Mouse (Mus musculus) natural killer cell, adult 2 months (primary cell): ENCODE measurements around the gene Gria3.
A peak's percentile ranks its signal among the peaks of the same experiment; 100 is the strongest.

ENCODE experiments used
- DNase-seq, 2 experiments: peaks; one replicate each; pipeline ENCODE4 v3.0.0; 2022; ENCODE audit warnings: low spot score in 2 of 2

The Gria3 gene

DNA sequence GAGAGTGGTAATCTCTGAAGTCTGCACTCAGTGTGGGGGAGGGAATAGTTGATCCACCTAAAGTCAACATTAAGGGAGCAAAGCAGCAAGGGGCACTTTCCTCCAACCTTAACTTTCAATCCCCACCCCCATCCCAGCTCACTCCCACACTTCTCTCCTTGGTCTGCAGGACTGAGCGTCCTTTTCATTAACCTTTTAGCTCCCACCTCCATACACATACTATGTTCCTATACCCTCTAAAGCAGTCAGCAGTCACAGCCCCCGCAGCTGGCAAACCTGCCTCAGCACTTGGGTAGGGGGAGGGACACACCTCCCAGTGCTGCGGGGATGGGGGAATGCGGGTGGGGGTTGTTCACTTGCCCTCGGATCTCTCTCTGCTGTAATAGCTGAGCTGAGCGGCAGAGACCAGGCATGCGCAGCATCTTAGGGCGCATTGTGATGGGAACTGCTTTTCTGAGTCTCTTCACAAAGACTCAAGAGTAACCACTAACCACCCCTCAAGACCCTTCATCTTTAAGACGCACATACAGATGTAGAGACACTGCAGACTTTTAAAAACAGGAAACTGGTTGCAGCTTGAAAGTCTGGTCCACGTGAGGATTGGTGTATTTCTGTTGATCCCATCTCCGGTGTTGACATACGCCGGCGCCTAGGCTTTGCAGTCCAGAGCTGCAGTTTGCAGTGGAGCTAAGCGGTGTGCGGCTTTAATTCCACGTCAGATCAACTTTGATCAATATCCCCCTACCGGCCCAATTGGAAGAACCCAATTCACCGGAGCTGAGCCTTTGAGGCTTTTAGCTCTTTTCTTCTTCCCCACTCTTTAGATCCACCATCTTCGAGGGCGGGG, at the start of gene Gria3:
TSS of gene Gria3 (plus strand) at position 797 of the 847 bp plus-strand sequence.
- DNase-seq = peak in 1 of 2 experiments; percentile 26

DNA sequence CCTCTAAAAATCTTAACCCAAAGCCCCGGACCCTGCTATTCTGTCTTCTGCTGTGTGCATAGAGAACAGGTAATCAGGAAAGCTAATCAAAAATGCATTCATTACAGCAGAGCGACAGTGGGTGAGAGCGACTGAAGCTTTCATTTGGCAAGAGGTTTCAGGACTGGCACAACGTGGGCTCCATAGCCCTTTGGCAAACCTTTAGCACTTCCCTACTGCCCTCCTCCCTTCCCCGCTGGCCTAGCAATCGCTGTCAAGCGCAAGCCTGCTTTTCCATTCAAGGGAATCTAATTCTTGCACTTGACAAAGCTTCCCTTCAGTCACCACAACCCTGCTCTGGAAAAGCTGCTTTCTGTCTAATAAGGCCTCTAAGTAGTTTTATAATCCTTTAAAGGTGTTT, 13.6 kb upstream of the Gria3 start:
- no peak for DNase-seq

DNA sequence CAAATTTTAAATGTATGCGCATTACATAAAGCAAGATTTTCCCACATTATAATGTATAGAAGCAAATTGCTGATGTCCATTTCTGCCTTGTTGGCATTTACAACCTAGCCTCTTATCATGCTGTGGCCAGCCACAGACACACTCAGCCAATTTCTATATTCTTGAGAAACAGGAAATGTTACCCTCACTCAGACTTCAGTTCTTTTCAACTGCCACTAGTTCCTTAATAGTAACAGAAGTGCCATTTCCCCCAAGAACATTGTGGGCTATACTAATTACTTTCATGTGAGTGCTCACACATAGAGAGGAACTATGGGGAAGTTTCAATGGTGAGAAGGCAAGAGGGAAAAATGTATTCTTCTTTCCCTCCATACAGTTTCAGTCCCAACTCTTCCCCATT, 11.6 kb upstream of the Gria3 start:
- no peak for DNase-seq

DNA sequence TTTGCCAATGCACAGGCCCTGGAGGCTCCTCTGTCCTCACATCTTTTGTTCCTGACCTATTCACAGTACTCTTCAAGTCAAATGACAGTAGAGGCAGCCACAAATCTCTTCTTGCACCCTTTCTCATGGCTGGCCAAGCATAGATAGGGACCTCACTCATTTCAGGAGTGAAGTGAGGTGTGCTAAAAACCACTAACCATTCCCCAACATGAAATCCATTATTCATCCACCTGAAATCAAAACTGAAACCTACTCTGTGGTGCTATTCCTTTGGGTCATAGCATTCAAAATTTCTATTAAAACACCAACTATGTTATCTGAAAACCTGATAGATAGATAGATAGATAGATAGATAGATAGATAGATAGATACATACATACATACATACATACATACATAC, 2.2 kb upstream of the Gria3 start:
- no peak for DNase-seq

DNA sequence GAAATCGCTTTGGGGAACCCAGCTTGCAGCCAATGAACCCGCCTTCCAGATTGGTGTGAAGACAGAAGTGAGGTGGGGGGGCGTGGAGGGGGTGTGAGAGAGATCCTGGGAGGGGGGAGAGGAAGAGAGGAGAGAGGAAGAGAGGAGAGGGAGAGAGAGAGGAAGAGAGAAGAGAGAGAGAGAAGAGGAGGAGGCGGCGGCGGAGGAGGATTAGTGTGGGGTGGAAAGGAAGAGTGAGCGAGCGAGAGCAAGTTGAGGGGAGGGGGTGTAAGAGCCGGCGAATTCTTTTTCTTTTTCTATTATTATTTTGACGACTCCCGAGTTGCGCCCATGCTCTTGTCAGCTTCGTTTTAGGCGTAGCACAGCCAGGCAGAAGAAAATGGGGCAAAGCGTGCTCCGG, 532 bp downstream of the Gria3 start:
- DNase-seq = no peak

DNA sequence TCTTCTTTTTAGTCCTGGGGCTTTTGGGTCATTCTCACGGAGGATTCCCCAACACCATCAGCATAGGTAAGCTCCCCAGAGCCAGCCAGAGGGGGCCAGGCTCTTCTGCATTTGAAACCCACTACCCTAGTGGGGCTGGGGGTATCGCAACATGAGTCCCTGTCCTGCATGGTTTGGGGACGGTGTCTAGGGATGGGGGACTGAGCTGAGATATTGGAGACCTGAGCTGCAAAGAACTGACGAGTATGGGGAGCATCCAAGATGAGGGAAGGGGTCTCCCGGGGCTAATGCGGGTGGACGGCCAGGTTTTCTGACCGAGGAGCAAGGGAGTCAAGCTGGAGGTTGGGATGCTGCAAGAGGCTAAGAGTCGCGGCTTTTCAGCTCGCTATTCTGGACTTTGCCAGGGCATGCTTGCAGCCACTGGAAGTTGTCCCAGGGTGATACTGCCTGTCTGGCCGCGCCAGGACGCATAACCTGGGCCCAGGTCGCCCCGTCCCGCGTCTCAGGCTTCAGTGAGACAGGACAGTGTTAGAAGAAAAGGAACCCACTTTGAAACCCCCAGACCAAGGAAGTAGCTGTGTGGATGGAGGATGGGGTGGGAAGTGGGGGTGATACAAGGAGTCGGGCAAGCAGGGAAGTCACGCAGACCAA, 1.1 kb downstream of the Gria3 start:
- no peak for DNase-seq

DNA sequence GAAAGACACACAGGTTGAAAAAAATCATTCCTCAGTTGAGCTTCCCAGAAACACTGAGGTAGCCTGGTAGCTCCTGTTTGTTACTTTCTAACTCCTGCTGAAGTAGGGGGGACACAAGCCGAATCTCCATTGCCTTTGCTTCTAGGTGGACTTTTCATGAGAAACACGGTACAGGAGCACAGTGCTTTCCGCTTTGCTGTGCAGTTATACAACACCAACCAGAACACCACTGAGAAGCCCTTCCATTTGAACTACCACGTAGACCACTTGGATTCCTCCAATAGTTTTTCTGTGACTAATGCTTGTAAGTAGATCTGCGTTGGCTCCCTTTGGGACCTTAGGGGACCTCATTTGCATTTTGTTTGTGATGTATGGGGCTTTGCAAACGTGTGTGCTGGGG, 2.0 kb downstream of the Gria3 start:
- no peak for DNase-seq

DNA sequence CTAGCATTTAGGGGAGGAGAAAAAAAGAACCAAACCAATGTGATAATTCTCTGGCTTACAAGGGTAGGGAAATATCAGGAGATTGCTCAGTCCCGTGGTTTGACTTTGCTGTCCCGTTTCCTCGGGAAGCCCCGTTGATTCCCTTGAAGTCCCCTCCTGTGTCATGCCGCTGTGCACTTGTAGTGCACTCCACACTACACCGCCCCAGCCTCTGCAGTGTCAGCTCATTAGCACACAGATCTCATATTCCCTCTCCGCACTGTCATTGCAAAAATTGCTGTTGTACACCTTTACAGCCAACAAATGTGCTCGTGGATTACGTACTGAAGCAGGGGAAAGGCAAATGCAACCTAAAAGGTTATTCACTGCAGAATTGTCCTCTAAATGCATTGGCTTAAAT, 5.6 kb downstream of the Gria3 start:
- no peak for DNase-seq

DNA sequence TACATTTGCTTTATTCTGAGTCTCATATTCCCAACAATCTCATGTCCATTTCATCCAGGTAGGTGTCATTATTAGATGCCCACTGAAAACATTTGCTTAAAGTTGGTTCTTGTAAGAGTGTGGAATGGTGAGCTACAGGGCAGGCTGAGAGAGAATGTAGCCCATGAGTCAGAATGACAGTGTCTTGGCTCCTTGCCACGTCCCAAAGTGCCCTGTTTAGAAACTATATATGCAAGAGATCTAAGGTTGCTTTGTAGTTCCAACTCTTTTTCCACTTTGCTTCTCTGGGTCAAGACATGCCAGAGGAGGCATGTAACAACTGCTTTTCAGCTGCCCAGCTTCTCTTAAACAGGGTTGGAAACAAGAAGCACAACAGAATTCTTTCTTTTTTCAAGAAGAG, 9.1 kb downstream of the Gria3 start:
- no peak for DNase-seq

DNA sequence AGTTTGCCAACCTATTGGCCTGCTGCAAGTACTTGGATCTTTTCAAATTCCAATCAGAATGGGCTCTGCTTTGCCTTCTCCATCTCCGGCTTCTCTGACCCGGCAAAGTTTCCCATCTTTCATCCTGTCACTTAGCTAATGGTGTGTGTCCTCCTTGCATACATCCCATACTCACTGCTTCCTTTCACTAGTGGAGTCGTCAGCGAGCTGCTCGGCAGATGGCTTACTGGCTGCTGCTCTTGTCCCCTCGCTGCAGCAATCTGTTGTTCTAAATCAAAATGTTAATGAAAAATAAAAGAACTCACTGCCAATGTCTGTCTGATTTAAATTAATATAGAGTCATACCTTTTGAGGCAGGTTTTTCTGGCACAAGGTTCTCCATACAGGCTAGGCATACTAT, 25.0 kb downstream of the Gria3 start:
- no peak for DNase-seq

DNA sequence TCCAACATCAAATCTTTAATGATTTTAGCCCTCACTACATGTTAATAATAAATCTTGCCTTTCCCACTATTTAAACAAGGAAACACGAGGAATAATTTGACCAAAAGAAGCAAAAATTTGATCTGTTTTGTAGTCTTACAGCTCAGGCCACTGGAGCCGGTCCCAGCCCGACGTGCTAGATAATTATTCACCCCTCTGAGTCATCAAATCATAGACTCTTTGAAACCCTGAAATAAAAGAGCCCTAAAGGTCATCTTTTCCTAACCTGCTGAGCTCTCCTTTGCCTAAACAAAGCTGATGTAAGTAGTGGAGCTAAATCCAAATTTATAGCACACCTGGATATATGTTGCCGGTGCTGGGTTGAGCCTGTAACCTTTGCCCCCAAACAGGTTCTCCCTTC, 27.4 kb downstream of the Gria3 start:
- no peak for DNase-seq

DNA sequence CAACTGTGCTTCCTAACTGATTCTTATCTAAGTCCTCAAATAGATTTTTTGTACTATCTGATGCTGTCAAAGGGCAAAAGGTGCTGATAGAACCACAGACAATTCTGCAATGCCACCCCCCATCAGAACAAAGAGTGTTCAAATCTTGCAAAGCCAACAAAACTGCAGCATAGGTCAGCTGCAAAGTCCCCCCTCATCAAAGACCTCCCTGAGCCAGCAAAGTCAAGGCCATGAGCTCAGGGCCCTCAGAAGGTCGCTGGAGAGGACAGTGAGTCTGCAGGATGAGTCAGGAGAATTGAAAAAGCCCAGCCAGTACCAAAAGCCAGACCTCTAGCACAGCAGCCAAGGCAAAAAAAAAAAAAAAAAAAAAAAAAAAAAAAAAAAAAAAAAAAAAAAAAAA, 34.9 kb downstream of the Gria3 start:
- DNase-seq = no peak

DNA sequence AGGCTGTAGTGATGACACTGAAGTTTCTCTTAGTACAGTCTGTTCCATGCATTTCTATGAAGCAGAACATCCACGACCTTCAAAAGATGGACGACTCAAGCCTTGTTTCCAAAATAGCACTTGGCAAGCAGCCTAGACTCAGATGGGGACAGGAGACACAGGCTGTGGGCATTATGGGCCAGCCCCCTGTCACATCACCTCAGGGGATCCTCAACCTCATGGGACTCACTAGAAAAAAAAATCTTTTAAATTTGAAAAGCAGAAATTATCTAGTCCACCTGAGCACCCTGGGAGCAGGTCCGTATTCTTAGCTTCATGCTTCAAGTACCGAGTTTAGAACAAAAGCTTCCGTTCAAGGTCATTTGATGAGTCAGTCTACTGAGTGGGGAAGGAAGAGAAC, 38.2 kb downstream of the Gria3 start:
- no peak for DNase-seq

DNA sequence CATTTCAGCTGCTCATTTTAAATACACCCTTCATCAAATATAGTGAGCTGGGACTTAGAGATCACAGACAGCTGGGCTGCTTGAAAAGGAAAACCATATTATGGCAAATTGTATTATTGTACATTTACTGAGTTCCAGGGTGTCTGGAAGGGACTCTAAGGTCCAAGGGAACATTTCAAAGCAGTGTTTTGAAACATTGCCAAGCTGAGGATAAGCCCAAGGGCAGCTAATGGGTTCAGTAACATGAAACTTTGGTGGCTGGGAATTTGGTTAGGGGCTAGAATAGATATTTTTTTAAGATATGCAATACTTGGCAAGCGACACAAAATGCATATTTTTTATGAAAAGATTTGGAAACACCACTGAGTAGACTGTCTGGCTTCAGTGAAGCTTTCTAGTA, 48.2 kb downstream of the Gria3 start:
- no peak for DNase-seq

DNA sequence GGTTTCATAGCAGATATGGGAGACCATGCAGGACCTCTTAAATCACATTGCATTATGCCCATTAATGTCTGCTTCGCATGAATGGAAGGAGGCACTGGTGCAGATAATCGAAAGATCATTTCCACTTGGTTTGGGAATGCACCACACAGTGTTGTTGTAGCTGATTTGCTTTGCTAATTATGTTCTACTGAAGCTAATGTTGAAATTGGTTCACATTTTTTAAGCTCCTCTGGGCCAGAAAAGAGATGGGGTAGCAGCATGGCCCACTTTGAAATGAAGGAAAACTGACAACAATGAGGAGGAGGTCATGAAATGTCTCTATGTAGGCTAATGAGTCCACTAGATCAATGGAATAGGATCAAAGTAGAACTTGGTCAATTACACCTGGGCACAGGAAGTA, 76.8 kb downstream of the Gria3 start:
- DNase-seq = no peak

DNA sequence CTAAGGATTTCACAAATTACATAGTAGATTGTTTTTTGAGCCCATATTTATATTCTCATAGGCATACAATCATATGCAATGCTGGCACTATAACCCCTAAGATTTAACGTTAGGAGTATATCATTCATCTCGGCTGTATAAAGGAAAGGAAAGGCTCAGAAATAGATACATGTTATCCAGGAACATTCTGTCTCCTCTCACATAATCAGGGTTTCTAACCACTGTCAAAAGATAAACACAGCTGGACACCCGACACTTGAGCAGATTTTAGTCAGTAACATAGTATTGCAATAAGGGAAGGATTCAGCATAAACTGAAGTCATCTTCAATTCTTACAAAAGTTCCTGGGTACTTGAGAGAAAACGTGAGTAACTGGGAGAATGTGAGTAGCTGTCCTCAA, 95.9 kb downstream of the Gria3 start:
- no peak for DNase-seq

DNA sequence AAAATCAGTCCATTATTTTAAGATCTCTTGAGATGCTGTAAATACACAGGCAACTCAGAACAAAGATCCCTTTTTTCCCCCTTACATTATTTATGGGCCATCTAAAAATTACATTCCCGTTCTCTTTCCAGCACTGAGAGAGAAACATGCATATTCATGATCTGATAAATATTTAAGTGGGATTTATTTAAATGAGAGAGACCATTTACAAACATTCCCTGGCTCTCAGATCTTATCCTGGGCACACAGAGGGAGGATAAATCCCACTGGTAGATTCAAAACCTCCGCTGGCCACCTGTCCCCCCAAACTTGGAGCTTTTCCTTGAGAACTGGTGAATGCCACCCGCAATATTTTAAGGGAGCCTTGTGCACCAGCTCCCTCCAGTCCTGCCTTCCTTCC, 104.7 kb downstream of the Gria3 start:
- DNase-seq = no peak

DNA sequence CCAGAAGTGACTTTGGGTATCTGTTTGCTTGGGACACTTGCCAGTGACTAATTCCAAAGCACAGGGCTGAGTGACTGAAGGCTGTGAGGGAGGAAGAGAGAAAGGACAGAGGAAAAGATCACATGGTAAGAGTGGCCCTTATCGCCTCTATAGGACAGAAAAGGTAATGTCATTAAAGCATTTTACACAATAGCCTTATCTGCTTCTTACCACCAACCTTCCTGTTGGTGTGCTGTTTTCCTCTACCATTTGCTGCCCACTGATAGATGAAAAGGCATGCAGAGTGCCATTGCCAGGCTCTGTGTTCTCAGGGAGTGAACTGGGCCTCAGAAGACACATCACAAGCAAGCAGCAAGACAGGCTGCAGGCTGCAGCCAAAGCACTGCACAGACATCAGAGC, 107.3 kb downstream of the Gria3 start:
- DNase-seq = no peak

DNA sequence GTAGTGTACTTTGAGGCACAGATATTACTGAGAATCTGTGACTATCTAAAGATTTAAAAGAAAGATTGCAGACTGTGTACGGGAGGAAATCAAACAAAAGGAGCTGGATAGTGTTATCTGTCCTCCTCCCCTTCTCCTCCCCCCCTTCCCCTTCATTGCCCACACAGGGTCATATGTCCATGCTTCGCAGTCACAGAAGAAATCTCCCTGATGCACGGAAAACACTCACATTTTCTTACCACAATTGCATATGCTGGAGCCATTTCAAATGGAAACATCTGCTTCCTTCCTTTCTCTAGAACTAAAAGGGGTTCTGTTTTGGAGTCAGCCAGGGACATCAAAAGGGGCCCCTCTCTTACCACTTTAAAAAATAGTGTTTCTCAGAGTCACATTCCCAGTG, 114.3 kb downstream of the Gria3 start:
- DNase-seq = no peak

DNA sequence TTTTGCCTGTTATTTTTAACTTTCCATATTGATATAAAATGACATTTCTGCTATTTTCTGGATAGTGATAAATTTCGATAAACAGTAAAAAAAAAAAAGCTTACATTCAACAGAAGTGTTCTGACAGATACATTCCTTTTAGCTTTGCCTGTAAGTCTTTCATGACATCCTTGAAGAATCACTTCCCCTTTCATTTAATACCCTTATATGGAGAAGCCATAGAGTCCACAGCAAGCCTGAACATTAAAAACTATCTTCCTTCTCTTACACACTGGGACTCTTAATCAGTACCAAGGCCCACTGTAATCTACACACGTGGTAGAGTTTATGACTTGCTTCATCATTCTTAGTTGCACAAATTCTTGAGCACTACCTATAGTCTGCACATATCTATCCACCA, 131.9 kb downstream of the Gria3 start:
- DNase-seq = no peak

DNA sequence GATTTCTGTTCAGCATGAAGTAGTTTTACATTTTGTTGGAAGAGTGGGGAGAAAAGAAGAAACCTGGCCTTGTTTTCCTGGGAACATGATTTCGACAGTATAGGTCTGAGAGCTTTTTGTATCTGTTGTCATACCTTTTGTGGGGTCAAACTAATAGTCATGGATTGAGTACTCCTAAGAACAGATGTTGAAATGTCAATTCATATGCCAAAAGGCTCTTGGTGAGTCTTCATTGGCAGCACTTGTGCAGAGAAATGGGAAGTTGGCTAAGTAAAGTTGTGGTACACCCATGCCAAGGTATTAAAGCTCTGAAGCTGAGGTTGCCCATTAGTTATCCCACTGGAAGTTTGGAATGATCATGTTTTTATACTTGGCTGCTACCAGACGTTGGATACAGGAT, 135.2 kb downstream of the Gria3 start:
- no peak for DNase-seq

DNA sequence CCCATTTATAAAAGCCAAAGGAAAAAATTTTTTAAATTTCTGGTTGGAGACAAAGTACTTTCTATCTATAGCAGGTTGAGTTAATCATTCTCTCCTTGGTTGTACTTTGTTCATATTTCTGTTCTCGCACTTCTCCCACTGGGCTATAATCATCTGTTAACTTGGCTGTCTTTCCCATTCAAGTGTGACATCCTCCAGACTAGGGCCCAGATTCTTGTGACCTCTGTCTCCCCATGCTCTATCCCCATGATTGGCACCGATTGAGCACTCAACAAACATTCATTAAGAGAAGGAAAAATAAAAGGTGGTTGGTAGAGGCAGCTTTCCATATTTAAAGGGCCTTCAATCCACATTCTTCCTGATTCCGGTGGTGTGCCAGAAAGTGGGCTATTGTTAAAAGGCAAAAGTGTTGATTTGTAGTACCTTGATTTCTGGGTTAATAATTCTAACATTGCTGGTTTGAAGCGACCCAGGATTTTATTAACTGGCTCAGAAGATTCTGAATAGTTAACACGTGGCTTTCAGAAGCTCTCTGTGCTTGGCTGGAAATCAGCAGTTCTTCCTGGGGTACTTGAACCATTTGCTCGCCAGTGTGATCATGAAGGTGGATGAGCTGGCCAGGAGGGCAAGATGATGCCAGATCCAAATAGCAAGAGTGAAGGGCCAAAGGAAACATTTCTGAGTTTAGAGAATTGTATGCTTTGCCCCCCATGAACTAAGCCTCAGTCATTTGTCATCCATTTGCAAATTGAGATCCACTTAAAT, 161.8 kb downstream of the Gria3 start:
- no peak for DNase-seq

DNA sequence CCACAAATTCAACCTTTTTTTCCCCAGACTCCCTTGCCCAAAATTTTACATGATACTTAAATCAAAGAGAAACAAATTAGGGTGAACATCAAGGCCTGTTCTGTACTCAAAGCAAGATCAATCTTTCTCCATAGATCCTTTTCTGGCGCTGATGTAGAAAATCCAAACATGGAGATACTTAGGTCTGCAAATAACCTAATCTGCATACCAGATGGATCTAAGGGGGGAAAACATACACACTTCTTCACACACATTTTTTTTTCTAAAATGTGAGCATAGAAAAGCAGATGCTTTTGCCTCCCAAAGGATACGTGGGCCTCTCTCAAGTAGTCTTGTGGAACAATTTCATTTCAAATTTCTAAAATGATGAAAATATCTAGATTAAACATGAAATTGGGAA, 164.2 kb downstream of the Gria3 start:
- DNase-seq = no peak
